Mouse (Mus musculus): ENCODE data around the gene Tfe3.
"Not testable (repeated sequence)": the region's sequence is repeated elsewhere in the genome, so short reads cannot be mapped to it uniquely, and the experiment has no call there.

Gene Tfe3

DNA sequence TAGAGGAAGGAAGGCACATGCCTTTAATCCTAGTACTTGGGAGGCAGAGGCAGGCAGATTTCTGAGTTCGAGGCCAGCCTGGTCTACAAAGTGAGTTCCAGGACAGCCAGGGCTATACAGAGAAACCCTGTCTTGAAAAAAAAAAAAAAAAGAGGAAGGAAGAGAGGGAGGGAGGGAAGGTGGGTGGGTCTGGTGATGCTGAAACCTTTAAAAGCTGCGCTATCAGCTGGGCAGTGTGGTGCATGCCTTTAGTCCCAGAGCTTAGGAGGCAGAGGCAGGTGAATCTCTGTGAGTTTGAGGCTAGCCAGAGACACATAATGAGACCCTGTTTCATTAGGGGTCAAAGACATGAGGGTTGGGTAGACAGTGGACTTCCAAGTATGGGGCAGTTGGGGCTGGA, 39.8 kb downstream of the Tfe3 start:
- DNase-seq (ENCODE audit: low read depth, low spot score) = not testable (repeated sequence)

DNA sequence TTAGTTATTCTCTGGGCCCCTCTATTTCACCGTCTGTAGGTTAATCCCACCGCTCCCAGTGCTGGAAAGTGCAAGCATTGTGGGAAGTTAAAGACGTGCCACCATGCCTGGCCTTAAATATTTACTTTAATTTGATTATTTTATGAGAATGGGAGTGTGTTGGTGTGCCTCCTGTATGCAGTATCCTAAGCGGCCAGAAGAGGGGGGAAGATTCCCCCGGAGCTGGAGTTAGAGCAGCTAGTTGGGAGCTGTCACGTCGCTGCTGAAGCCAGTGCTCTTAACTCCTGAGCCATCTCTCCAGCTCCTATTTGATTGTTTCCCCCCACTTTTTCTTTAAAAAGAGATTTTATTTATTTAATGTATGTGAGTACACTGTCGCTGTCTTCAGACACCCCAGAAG, 52.7 kb downstream of the Tfe3 start:
- not testable (repeated sequence) for DNase-seq (ENCODE audit: low read depth, low spot score)

DNA sequence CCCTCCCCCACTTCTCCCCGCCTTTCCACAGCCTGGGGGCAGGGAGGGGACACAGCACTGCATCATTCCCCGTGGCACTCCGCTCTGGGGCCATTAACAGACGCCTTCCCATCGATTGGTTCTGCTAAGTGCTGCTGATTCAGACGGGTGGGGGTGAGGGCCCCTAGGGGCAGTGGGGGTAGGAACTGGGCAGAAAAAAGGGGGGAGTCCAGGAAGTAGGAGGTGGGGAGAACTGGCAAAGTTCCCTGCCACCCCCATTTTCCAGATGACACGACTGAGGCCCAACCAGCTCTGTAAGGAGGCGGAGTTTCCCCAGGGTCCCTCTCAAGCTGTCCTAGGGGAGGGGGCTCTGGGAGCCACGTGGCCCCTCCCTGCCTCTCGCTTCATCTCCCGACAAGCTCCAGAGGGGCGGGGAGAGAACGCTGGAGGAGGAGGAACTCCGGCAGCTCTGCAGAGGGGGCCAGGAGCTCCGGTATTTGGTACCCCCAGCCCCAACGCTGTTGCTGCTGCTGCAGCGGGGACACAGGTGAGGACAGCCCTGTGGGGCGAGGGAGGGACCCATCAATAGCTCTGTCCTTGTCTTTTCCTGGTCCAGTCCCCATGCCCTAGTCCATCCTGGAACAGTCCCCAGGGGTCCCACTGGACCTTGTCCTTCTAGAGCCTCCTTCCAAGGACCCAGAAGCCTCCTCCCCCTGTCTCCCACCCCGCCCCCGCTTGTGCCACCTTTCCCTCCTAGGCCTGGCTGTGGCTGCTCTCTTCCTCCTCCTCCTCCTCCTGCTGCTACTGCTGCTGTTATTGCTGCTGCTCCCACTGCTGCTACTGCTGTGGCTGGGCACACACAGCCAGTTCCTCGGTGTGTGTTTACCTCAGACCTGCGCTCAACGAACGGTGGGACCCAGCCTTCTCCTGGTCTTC, 59.8 kb downstream of the Tfe3 start, which contains the start of gene Kcnd1:
TSS of gene Kcnd1 (plus strand) at position 425 of the 915 bp plus-strand sequence.
- DNase-seq (ENCODE audit: low read depth, low spot score) = no peak
